Mouse (Mus musculus): ENCODE results near the gene Glod4. TPM values are rescaled to one million over a fixed set of nuclear protein-coding genes. Genes with fewer than 3 reads are reported as not detected.

Gene Glod4
- polyA plus RNA-seq, 1 experiment from 2014 or later = 68.9 TPM

DNA sequence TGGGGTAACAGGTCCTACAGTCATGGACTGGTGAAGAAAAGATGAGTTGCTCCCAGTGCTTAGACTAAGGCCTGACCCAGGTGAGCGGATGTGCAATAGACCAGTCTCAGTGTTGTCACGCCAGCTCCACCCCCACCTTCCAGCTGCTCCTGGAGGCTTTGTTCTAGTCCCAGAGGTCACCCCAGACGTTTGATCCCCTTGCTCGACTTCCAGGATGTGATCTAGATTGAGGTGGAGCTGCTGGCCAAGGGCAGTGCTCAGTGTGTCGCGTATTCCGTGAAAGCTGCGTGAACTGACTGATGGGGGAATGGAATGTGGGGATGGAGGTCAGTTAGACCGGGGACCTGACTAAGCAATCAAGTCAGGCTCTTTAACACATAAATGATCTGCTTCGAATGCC lies 43.8 kb upstream of the Glod4 start:
- Histone ChIP-seq H3K4me2 (replicated peaks; ENCODE audit: low read depth) (no peak overlapping the region), H3K9me3 (ENCODE audit: control insufficient read depth) (no peaks in the 10 kb centered on the region), H3K27me3 (replicated peaks; ENCODE audit: control insufficient read depth, insufficient read depth, low read length) (no peaks in the 10 kb centered on the region), H3K27ac (ENCODE audit: low read depth, low read length) (no peak overlapping the region), H3K4me3 (ENCODE audit: low read depth, low read length) (no peak overlapping the region), H3K36me3 (ENCODE audit: control insufficient read depth, insufficient read depth) (no peaks in the 10 kb centered on the region), H3K4me1 (replicated peaks; ENCODE audit: control insufficient read depth, insufficient read depth, low read length) (no peaks in the 10 kb centered on the region), H3K9ac (ENCODE audit: low read depth, low read length) (no peak overlapping the region)
- WGBS = 54% methylated on average over 10 of the region's 10 CpGs
- no peak for TF ChIP-seq CTCF (IDR thresholded peaks at IDR 0.05; ENCODE audit: low read depth)
- no peak for ATAC-seq

DNA sequence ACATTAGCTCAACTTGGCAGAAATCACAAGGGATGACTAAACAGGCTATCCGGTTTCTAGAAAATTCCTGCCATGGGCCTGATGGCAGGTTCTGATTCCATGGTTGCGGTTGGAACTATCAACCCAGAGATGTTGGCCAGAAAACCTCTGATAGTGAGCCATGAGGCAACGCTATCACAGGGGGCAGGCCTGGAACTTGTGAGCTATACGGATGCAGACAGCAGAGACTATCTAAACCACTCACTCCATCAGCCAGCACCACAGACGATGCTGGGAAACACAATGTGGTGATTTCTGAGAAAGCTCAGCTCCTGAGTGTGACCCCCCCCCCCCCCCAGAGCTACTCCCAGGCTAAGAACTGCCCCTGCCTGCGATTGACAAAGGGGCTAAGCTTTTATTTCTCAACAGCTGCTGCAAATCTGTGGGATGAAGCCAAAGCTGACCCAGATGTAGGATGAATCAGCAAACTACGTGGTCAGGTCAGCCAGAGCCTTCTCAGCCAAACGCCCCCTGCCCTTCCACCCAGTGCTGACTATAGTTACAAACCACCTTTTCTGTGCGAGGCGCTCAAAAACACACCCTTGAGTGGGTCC lies 43.1 kb upstream of the Glod4 start:
- ATAC-seq = no peak

GRCm38 (mm10) chr11:76285431-76286075 lies 42.0 kb upstream of the Glod4 start:
- no peak for ATAC-seq
- Histone ChIP-seq H3K27me3 (replicated peaks; ENCODE audit: control insufficient read depth, insufficient read depth, low read length) (no peaks in the 10 kb centered on the region), H3K9ac (ENCODE audit: low read depth, low read length) (no peak overlapping the region), H3K4me1 (replicated peaks; ENCODE audit: control insufficient read depth, insufficient read depth, low read length) (no peaks in the 10 kb centered on the region), H3K4me3 (ENCODE audit: low read depth, low read length) (no peak overlapping the region), H3K4me2 (replicated peaks; ENCODE audit: low read depth) (no peak overlapping the region), H3K9me3 (ENCODE audit: control insufficient read depth) (no peaks in the 10 kb centered on the region), H3K36me3 (ENCODE audit: control insufficient read depth, insufficient read depth) (no peaks in the 10 kb centered on the region), H3K27ac (ENCODE audit: low read depth, low read length) (no peak overlapping the region)
- 44% methylated on average over 7 of the region's 7 CpGs for WGBS
- no peak for TF ChIP-seq CTCF (IDR thresholded peaks at IDR 0.05; ENCODE audit: low read depth)

More for the DNA sequence above, 43.1 kb upstream of the Glod4 start:
- WGBS = 67% methylated on average over 10 of the region's 10 CpGs
- H3K4me3 ChIP-seq (ENCODE audit: low read depth, low read length) = no peak overlapping the region
- H3K4me2 ChIP-seq (replicated peaks; ENCODE audit: low read depth) = no peak overlapping the region
- no peaks in the 10 kb centered on the region for H3K4me1 ChIP-seq (replicated peaks; ENCODE audit: control insufficient read depth, insufficient read depth, low read length)
- H3K9ac ChIP-seq (ENCODE audit: low read depth, low read length) = no peak overlapping the region
- no peaks in the 10 kb centered on the region for H3K27me3 ChIP-seq (replicated peaks; ENCODE audit: control insufficient read depth, insufficient read depth, low read length)
- H3K36me3 ChIP-seq (ENCODE audit: control insufficient read depth, insufficient read depth) = no peaks in the 10 kb centered on the region
- H3K9me3 ChIP-seq (ENCODE audit: control insufficient read depth) = no peaks in the 10 kb centered on the region
- no peak overlapping the region for H3K27ac ChIP-seq (ENCODE audit: low read depth, low read length)
- no peak for TF ChIP-seq CTCF (IDR thresholded peaks at IDR 0.05; ENCODE audit: low read depth)

- Histone ChIP-seq H3K9ac (ENCODE audit: low read depth, low read length) (no peak overlapping the region), H3K27ac (ENCODE audit: low read depth, low read length) (no peak overlapping the region), H3K4me2 (replicated peaks; ENCODE audit: low read depth) (no peak overlapping the region), H3K27me3 (replicated peaks; ENCODE audit: control insufficient read depth, insufficient read depth, low read length) (no peaks in the 10 kb centered on the region), H3K4me1 (replicated peaks; ENCODE audit: control insufficient read depth, insufficient read depth, low read length) (no peaks in the 10 kb centered on the region), H3K36me3 (ENCODE audit: control insufficient read depth, insufficient read depth) (no peaks in the 10 kb centered on the region), H3K9me3 (ENCODE audit: control insufficient read depth) (no peaks in the 10 kb centered on the region), H3K4me3 (ENCODE audit: low read depth, low read length) (no peak overlapping the region)
- TF ChIP-seq CTCF (IDR thresholded peaks at IDR 0.05; ENCODE audit: low read depth) = no peak
- WGBS = 87% methylated on average over 6 of the region's 6 CpGs
- ATAC-seq = no peak
Measured at GRCm38 (mm10) chr11:76283841-76284240, 40.3 kb upstream of the Glod4 start.

GRCm38 (mm10) chr11:76279971-76280370 lies 36.4 kb upstream of the Glod4 start:
- no peak overlapping the region for H3K9ac ChIP-seq (ENCODE audit: low read depth, low read length)
- no peak for TF ChIP-seq CTCF (IDR thresholded peaks at IDR 0.05; ENCODE audit: low read depth)
- H3K27me3 ChIP-seq (replicated peaks; ENCODE audit: control insufficient read depth, insufficient read depth, low read length) = no peaks in the 10 kb centered on the region
- WGBS = 58% methylated on average over 2 of the region's 2 CpGs
- ATAC-seq = no peak
- H3K9me3 ChIP-seq (ENCODE audit: control insufficient read depth) = no peaks in the 10 kb centered on the region
- no peak overlapping the region for H3K4me2 ChIP-seq (replicated peaks; ENCODE audit: low read depth)
- no peaks in the 10 kb centered on the region for H3K36me3 ChIP-seq (ENCODE audit: control insufficient read depth, insufficient read depth)
- H3K4me3 ChIP-seq (ENCODE audit: low read depth, low read length) = no peak overlapping the region
- H3K27ac ChIP-seq (ENCODE audit: low read depth, low read length) = no peak overlapping the region
- H3K4me1 ChIP-seq (replicated peaks; ENCODE audit: control insufficient read depth, insufficient read depth, low read length) = no peaks in the 10 kb centered on the region

GRCm38 (mm10) chr11:76278960-76279852 lies 35.7 kb upstream of the Glod4 start:
- Histone ChIP-seq H3K9me3 (ENCODE audit: control insufficient read depth) (no peaks in the 10 kb centered on the region), H3K4me1 (replicated peaks; ENCODE audit: control insufficient read depth, insufficient read depth, low read length) (no peaks in the 10 kb centered on the region), H3K27me3 (replicated peaks; ENCODE audit: control insufficient read depth, insufficient read depth, low read length) (no peaks in the 10 kb centered on the region), H3K27ac (ENCODE audit: low read depth, low read length) (no peak overlapping the region), H3K36me3 (ENCODE audit: control insufficient read depth, insufficient read depth) (no peaks in the 10 kb centered on the region), H3K4me3 (ENCODE audit: low read depth, low read length) (no peak overlapping the region), H3K9ac (ENCODE audit: low read depth, low read length) (no peak overlapping the region), H3K4me2 (replicated peaks; ENCODE audit: low read depth) (no peak overlapping the region)
- TF ChIP-seq CTCF (IDR thresholded peaks at IDR 0.05; ENCODE audit: low read depth) = no peak
- no peak for ATAC-seq
- WGBS = 69% methylated on average over 14 of the region's 14 CpGs
